Mouse (Mus musculus) megakaryocyte, embryonic 14.5 days (primary cell): ENCODE results near the gene Gmeb2.

ENCODE experiments used
- FLI1 ChIP-seq: IDR thresholded peaks from 2 replicates; pipeline ENCODE4 v1.6.1; 2012; ENCODE audit warnings: low read length, inconsistent platforms, mixed read lengths
- GATA1 ChIP-seq: IDR thresholded peaks from 3 replicates; pipeline ENCODE4 v1.6.1; 2012; ENCODE audit warnings: mixed read lengths, low read length, inconsistent platforms, borderline replicate concordance

GRCm38 (mm10) chr2:181249217-181249616 is 38.6 kb downstream of the Gmeb2 start:
- TF ChIP-seq GATA1 (no peak), FLI1 (no peak)
